10 mouse cellular contexts compared by ENCODE assay signal in the genomic region with DNA sequence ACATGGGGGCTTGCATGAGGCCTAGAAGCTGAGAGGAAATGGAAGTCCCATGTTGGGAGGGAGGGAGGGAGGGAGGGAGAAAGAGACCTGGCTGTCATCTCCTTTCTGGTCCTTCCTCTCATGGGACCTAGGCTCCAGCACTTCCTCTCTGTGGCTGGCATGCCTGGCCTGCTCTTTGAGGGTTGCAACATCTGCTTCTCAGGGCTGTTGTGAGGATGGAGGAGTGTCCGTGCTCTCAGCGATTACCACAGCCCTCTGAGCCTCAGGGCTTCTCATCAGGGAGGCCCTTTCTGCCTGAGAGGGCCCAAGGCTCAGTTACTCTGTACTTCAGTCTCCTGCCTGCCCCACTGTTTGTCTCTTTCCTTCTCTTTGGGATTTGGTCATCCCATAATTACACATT. TPM values are rescaled to one million over a fixed set of nuclear protein-coding genes. Genes with fewer than 3 reads are reported as not detected.
DNase-seq lines count a peak whose midpoint lies in the region; ATAC-seq and TF ChIP-seq lines count a peak whose summit lies in the region.
"Had no signal": no experiment of that assay in that cellular context is flagged by ENCODE, and none has a peak within 500 bp of the region (broad histone marks: within the 10 kb centered on the region; RNA-seq: fewer than 3 reads in every experiment).

No protein-coding gene starts in this region.

- peaks cover 39% of the 10 kb centered on the region for H3K4me1 ChIP-seq in bone marrow macrophage, adult 2 months (ENCODE audit: control insufficient read depth, insufficient read depth, low read length)
- 0 out of 2 replicates have a peak, but pooled peaks cover 4% of the 10 kb centered on the region for H3K4me1 ChIP-seq in liver, embryonic 13.5 days (replicated peaks)
- H3K4me1 ChIP-seq in forebrain, embryonic 10.5 days, result 0 out of 2 replicates have a peak, but pooled peaks cover 4% of the 10 kb centered on the region
- H3K4me1 ChIP-seq: limb, embryonic 12.5 days had no signal

- no peak overlapping the region for H3K4me3 ChIP-seq in layer of hippocampus, adult 2 months
- no peak overlapping the region for H3K4me3 ChIP-seq in bone marrow macrophage, adult 2 months (ENCODE audit: insufficient read depth, low read length)
- no peak overlapping the region for H3K4me3 ChIP-seq in liver, embryonic 13.5 days (replicated peaks)
- no peak overlapping the region for H3K4me3 ChIP-seq in forebrain, embryonic 10.5 days
- H3K4me3 ChIP-seq: limb, embryonic 12.5 days; neural tube, embryonic 13.5 days had no signal

- DNase-seq in layer of hippocampus, adult 9-11 months, result peak; percentile 76
- no peak for DNase-seq in layer of hippocampus, adult 2 months (ENCODE audit: low spot score in 2 of 2)
- DNase-seq in liver, embryonic 13.5 days, result peak; percentile 14
- peak; percentile 38 to 64 for DNase-seq in natural killer cell, adult 2 months (ENCODE audit: low spot score in 2 of 2)
- no peak for DNase-seq in urinary bladder, postnatal 10 days (ENCODE audit: low spot score)
- DNase-seq in forebrain, embryonic 10.5 days (ENCODE audit: extremely low spot score, low spot score), result no peak
- DNase-seq: cerebellum, postnatal 25 days had no signal

- WGBS in liver, embryonic 13.5 days (ENCODE audit: insufficient replicate concordance), result 8% methylated on average over 2 of the region's 2 CpGs
- WGBS in forebrain, embryonic 10.5 days, result 38% methylated on average over 2 of the region's 2 CpGs

- H3K4me2 ChIP-seq in liver, embryonic 13.5 days, result no peak overlapping the region
- H3K4me2 ChIP-seq: limb, embryonic 12.5 days; neural tube, embryonic 13.5 days had no signal

- H3K9me3 ChIP-seq in liver, embryonic 13.5 days (replicated peaks), result no peaks in the 10 kb centered on the region
- no peaks in the 10 kb centered on the region for H3K9me3 ChIP-seq in forebrain, embryonic 10.5 days
- H3K9me3 ChIP-seq: limb, embryonic 12.5 days; neural tube, embryonic 13.5 days had no signal

- ATAC-seq in liver, embryonic 13.5 days (ENCODE audit: low read depth), result peak; percentile 47; the same call in 1 of the 2 replicates

- TF ChIP-seq CTCF in layer of hippocampus, adult 2 months (conservative IDR thresholded peaks at IDR 0.05), result no peak
- no peak for TF ChIP-seq CTCF in bone marrow macrophage, adult 2 months (IDR thresholded peaks at IDR 0.05; ENCODE audit: low read depth, low read length)

- no peaks in the 10 kb centered on the region for H3K27me3 ChIP-seq in liver, embryonic 13.5 days
- no peaks in the 10 kb centered on the region for H3K27me3 ChIP-seq in forebrain, embryonic 10.5 days (ENCODE audit: poor library complexity, severe bottlenecking)
- H3K27me3 ChIP-seq: limb, embryonic 12.5 days; neural tube, embryonic 13.5 days had no signal

- no peak overlapping the region for H3K9ac ChIP-seq in liver, embryonic 13.5 days
- H3K9ac ChIP-seq: limb, embryonic 12.5 days; neural tube, embryonic 13.5 days had no signal

- H3K27ac ChIP-seq in layer of hippocampus, adult 2 months, result no peak overlapping the region
- H3K27ac ChIP-seq in bone marrow macrophage, adult 2 months (ENCODE audit: insufficient read depth, low read depth, low read length), result peak overlapping the region; percentile 85
- H3K27ac ChIP-seq in liver, embryonic 13.5 days, result peak overlapping the region; percentile 59
- no peak overlapping the region for H3K27ac ChIP-seq in forebrain, embryonic 10.5 days
- H3K27ac ChIP-seq: limb, embryonic 12.5 days; neural tube, embryonic 13.5 days had no signal

- no peak for TF ChIP-seq POLR2A in bone marrow macrophage, adult 2 months (IDR thresholded peaks at IDR 0.05; ENCODE audit: borderline replicate concordance, low read depth, low read length)

- H3K36me3 ChIP-seq in liver, embryonic 13.5 days, result no peaks in the 10 kb centered on the region
- no peaks in the 10 kb centered on the region for H3K36me3 ChIP-seq in forebrain, embryonic 10.5 days (replicated peaks)
- H3K36me3 ChIP-seq: limb, embryonic 12.5 days; neural tube, embryonic 13.5 days had no signal

RNA-seq across cellular contexts. Expression of gene Plcg2, which starts 28.1 kb away (rescaled TPM):
- total RNA-seq in layer of hippocampus, adult 2 months (2021), result 1 to 10 TPM; 3.3 to 4.1 TPM
- polyA plus RNA-seq in bone marrow macrophage, adult 2 months (2012; ENCODE audit: insufficient read depth, insufficient read length, missing spikeins), result 68.7 and 77.9 TPM in 2 replicates
- polyA plus RNA-seq in liver, embryonic 13.5 days (2015; fragmentation: Nextera tagmentation; extraction: Ambion mirVana), result 7.3 and 7.8 TPM in 2 replicates
- polyA plus RNA-seq in forebrain, embryonic 10.5 days (2016; fragmentation: Nextera tagmentation; extraction: Ambion mirVana), result 6.1 and 6.2 TPM in 2 replicates

Comparison
In these comparisons a context has a peak if more than half of its experiments do, and no peak if none do; other contexts are left out.
1. DNase-seq: peak in layer of hippocampus, adult 9-11 months (single experiment), liver, embryonic 13.5 days (single experiment) and natural killer cell, adult 2 months (2 of 2); none in layer of hippocampus, adult 2 months (0 of 2), urinary bladder, postnatal 10 days (single experiment) and forebrain, embryonic 10.5 days (single experiment).
2. H3K27ac ChIP-seq: peak in bone marrow macrophage, adult 2 months (single experiment) and liver, embryonic 13.5 days (single experiment); none in layer of hippocampus, adult 2 months (single experiment) and forebrain, embryonic 10.5 days (single experiment).